In the genomic region with DNA sequence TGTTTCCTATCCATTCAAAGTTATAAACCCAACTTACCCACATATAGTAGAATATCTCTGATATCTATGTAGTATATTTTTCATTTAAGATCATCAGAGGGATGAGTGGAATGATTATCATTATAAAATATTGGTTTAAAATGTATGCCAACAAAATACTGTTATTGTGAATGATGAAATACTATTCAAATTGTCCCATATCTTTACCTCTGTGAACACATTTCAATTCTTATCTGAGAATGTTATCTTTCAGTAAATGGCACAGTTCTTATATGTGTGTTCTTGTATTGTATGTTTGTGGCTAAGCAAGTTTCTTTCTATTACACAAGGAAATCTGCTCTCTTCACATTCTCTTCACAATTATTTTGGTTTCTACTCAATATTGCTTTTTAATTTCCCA, we compare ENCODE assay signal across 24 mouse cellular contexts. TPM values are rescaled to one million over a fixed set of nuclear protein-coding genes. Genes with fewer than 3 reads are reported as not detected.
DNase-seq lines count a peak whose midpoint lies in the region; TF ChIP-seq lines count a peak whose summit lies in the region.
"Had no signal": no experiment of that assay in that cellular context is flagged by ENCODE, and none has a peak within 500 bp of the region (broad histone marks: within the 10 kb centered on the region; RNA-seq: fewer than 3 reads in every experiment).

No protein-coding gene starts in this region.

- TF ChIP-seq POLR2A in MEL (IDR thresholded peaks at IDR 0.05; ENCODE audit: control insufficient read depth in 1 of 2, insufficient read depth in 1 of 2, low read depth in 1 of 2, low read length in 2 of 2, poor library complexity in 1 of 2) = no peak

- peak in 1 of 2 experiments; percentile 60; a peak in 1 of 4 replicates for TF ChIP-seq EP300 in MEL (IDR thresholded peaks at IDR 0.05; ENCODE audit: low read depth in 1 of 2, low read length in 2 of 2)

- H3K9ac ChIP-seq in MEL (ENCODE audit: control insufficient read depth, low read depth, low read length, poor library complexity, severe bottlenecking) = no peak overlapping the region

- DNase-seq in MEL (ENCODE audit: low read depth, low spot score) = no peak
- DNase-seq in gastrocnemius, postnatal 10 days = no peak
- DNase-seq: adrenal gland, adult 2 months; adrenal gland, adult 8-10 months; adrenal gland, postnatal 10 days; adrenal gland, postnatal 14 days; adrenal gland, postnatal 25 days; adrenal gland, postnatal 36 days; B cell, adult 2 months; cerebellum, adult 11 months; cerebellum, adult 11-12 months; cerebellum, adult 18-20 months; cerebellum, adult 2 months; cerebellum, adult 8-10 months had no signal

- H3K27ac ChIP-seq in MEL (ENCODE audit: control insufficient read depth, low read depth, low read length) = no peak overlapping the region

- H3K4me3 ChIP-seq in MEL (ENCODE audit: control insufficient read depth in 1 of 2, insufficient read depth in 1 of 2, low read depth in 2 of 2, low read length in 2 of 2) = no peak overlapping the region

- H3K79me2 ChIP-seq in MEL (ENCODE audit: control insufficient read depth, insufficient read depth, low read length, poor library complexity) = no peaks in the 10 kb centered on the region

- H3K4me1 ChIP-seq in MEL (ENCODE audit: control insufficient read depth in 1 of 2, insufficient read depth in 2 of 2, low read length in 2 of 2) = peaks cover 0 to 11% of the 10 kb centered on the region in 2 experiments; a peak in 2 of 4 replicates

- no peaks in the 10 kb centered on the region for H3K9me3 ChIP-seq in MEL (replicated peaks; ENCODE audit: insufficient read depth, low read length)

- H3K27me3 ChIP-seq in MEL (ENCODE audit: control insufficient read depth in 1 of 2, insufficient read depth in 2 of 2, low read length in 2 of 2) = no peaks in the 10 kb centered on the region
- H3K27me3 ChIP-seq: CH12.LX, Patski had no signal

- TF ChIP-seq CTCF in MEL (IDR thresholded peaks at IDR 0.05 in 2 of 3, conservative IDR thresholded peaks at IDR 0.05 in 1 of 3; ENCODE audit: control insufficient read depth in 1 of 3, insufficient read depth in 1 of 3, low read depth in 2 of 3, low read length in 3 of 3, poor library complexity in 1 of 3, severe bottlenecking in 1 of 3) = no peak

- TF ChIP-seq RAD21 in MEL (IDR thresholded peaks at IDR 0.05; ENCODE audit: low read depth, low read length) = no peak

- H3K36me3 ChIP-seq in MEL (ENCODE audit: control insufficient read depth in 1 of 2, insufficient read depth in 2 of 2, low read length in 2 of 2) = no peaks in the 10 kb centered on the region
- H3K36me3 ChIP-seq: G1E had no signal

TF ChIP-seq in MEL, 35 proteins besides CTCF, POLR2A, EP300 and RAD21:
- TF ChIP-seq USF2 (IDR thresholded peaks at IDR 0.05; ENCODE audit: borderline replicate concordance in 1 of 2, insufficient read depth in 1 of 2, low read depth in 1 of 2, low read length in 2 of 2) = no peak
- no peak for TF ChIP-seq MEF2A (IDR thresholded peaks at IDR 0.05; ENCODE audit: extremely low read depth, insufficient replicate concordance, low read depth, low read length, poor library complexity, severe bottlenecking)
- peak; percentile 66; the same call in 1 of the 2 replicates for TF ChIP-seq TCF12 (IDR thresholded peaks at IDR 0.05; ENCODE audit: low read depth, low read length)
- no peak for TF ChIP-seq SIN3A (IDR thresholded peaks at IDR 0.05; ENCODE audit: low read length)

RNA-seq across cellular contexts. Expression of gene Olfr1220, which starts 1.0 kb away (rescaled TPM):
- total RNA-seq in MEL (2012; rRNA removed) = not detected in 2 replicates
- polyA plus RNA-seq in MEL (2012; ENCODE audit: insufficient read depth in 1 of 2, insufficient read length in 2 of 2, low read depth in 1 of 2, low replicate concordance in 2 of 2, missing spikeins in 1 of 2) = not detected
- total RNA-seq in gastrocnemius, postnatal 10 days (2021) = not detected
- total RNA-seq: adrenal gland, adult 18-20 months; adrenal gland, adult 2 months; adrenal gland, adult 8-10 months; adrenal gland, postnatal 10 days; adrenal gland, postnatal 14 days; adrenal gland, postnatal 25 days; adrenal gland, postnatal 36 days; adrenal gland, postnatal 4 days; CH12.LX; ES-E14 had no signal
- polyA plus RNA-seq: adrenal gland, adult 2 months; brain, embryonic 14.5 days; C2C12; cerebellum, adult 2 months; G1E; Patski had no signal

RNA-seq across cellular contexts. Expression of gene Olfr1221, which starts 11.4 kb away (rescaled TPM):
- not detected in 2 replicates for total RNA-seq in MEL (2012; rRNA removed)
- not detected for polyA plus RNA-seq in MEL (2012; ENCODE audit: insufficient read depth in 1 of 2, insufficient read length in 2 of 2, low read depth in 1 of 2, low replicate concordance in 2 of 2, missing spikeins in 1 of 2)
- not detected for total RNA-seq in gastrocnemius, postnatal 10 days (2021)
- total RNA-seq: adrenal gland, adult 18-20 months; adrenal gland, adult 2 months; adrenal gland, adult 8-10 months; adrenal gland, postnatal 10 days; adrenal gland, postnatal 14 days; adrenal gland, postnatal 25 days; adrenal gland, postnatal 36 days; adrenal gland, postnatal 4 days; CH12.LX; ES-E14 had no signal
- polyA plus RNA-seq: activated CD4-positive, CD25-positive, alpha-beta regulatory T cell, adult 4 months; adrenal gland, adult 2 months; brain, embryonic 14.5 days; C2C12; CD4-positive, CD25-positive, alpha-beta regulatory T cell, adult 4 months; cerebellum, adult 2 months; G1E; Patski had no signal

RNA-seq across cellular contexts. Expression of gene Olfr1219, which starts 22.3 kb away (rescaled TPM):
- not detected in 2 replicates for total RNA-seq in MEL (2012; rRNA removed)
- not detected for polyA plus RNA-seq in MEL (2012; ENCODE audit: insufficient read depth in 1 of 2, insufficient read length in 2 of 2, low read depth in 1 of 2, low replicate concordance in 2 of 2, missing spikeins in 1 of 2)
- not detected for total RNA-seq in gastrocnemius, postnatal 10 days (2021)
- total RNA-seq: adrenal gland, adult 18-20 months; adrenal gland, adult 2 months; adrenal gland, adult 8-10 months; adrenal gland, postnatal 10 days; adrenal gland, postnatal 14 days; adrenal gland, postnatal 25 days; adrenal gland, postnatal 36 days; adrenal gland, postnatal 4 days; CH12.LX; ES-E14 had no signal
- polyA plus RNA-seq: activated CD4-positive, CD25-positive, alpha-beta regulatory T cell, adult 4 months; adrenal gland, adult 2 months; brain, embryonic 14.5 days; C2C12; CD4-positive, CD25-positive, alpha-beta regulatory T cell, adult 4 months; cerebellum, adult 2 months; G1E; Patski had no signal

RNA-seq across cellular contexts. Expression of gene Olfr1222, which starts 27.2 kb away (rescaled TPM):
- total RNA-seq in MEL (2012; rRNA removed) = not detected in 2 replicates
- not detected for polyA plus RNA-seq in MEL (2012; ENCODE audit: insufficient read depth in 1 of 2, insufficient read length in 2 of 2, low read depth in 1 of 2, low replicate concordance in 2 of 2, missing spikeins in 1 of 2)
- not detected for total RNA-seq in gastrocnemius, postnatal 10 days (2021)
- total RNA-seq: adrenal gland, adult 18-20 months; adrenal gland, adult 2 months; adrenal gland, adult 8-10 months; adrenal gland, postnatal 10 days; adrenal gland, postnatal 14 days; adrenal gland, postnatal 25 days; adrenal gland, postnatal 36 days; adrenal gland, postnatal 4 days; CH12.LX; ES-E14 had no signal
- polyA plus RNA-seq: activated CD4-positive, CD25-positive, alpha-beta regulatory T cell, adult 4 months; adrenal gland, adult 2 months; brain, embryonic 14.5 days; C2C12; CD4-positive, CD25-positive, alpha-beta regulatory T cell, adult 4 months; cerebellum, adult 2 months; G1E; Patski had no signal

RNA-seq across cellular contexts. Expression of gene Olfr1218, which starts 44.7 kb away (rescaled TPM):
- total RNA-seq in MEL (2012; rRNA removed) = not detected in 2 replicates
- polyA plus RNA-seq in MEL (2012; ENCODE audit: insufficient read depth in 1 of 2, insufficient read length in 2 of 2, low read depth in 1 of 2, low replicate concordance in 2 of 2, missing spikeins in 1 of 2) = not detected
- total RNA-seq in gastrocnemius, postnatal 10 days (2021) = not detected
- total RNA-seq: adrenal gland, adult 18-20 months; adrenal gland, adult 2 months; adrenal gland, adult 8-10 months; adrenal gland, postnatal 10 days; adrenal gland, postnatal 14 days; adrenal gland, postnatal 25 days; adrenal gland, postnatal 36 days; adrenal gland, postnatal 4 days; CH12.LX; ES-E14 had no signal
- polyA plus RNA-seq: activated CD4-positive, CD25-positive, alpha-beta regulatory T cell, adult 4 months; adrenal gland, adult 2 months; brain, embryonic 14.5 days; C2C12; CD4-positive, CD25-positive, alpha-beta regulatory T cell, adult 4 months; cerebellum, adult 2 months; G1E; Patski had no signal
